Mouse (Mus musculus): Measurements from ENCODE around the gene Rsph10b.

The Rsph10b gene

GRCm38 (mm10) chr5:143936156-143936555, 3.3 kb downstream of the Rsph10b start:
- no peak for DNase-seq (ENCODE audit: low read depth)

- no peak for DNase-seq (ENCODE audit: low read depth)
These were observed 8.8 kb downstream of the Rsph10b start for GRCm38 (mm10) chr5:143941588-143941987.

DNA sequence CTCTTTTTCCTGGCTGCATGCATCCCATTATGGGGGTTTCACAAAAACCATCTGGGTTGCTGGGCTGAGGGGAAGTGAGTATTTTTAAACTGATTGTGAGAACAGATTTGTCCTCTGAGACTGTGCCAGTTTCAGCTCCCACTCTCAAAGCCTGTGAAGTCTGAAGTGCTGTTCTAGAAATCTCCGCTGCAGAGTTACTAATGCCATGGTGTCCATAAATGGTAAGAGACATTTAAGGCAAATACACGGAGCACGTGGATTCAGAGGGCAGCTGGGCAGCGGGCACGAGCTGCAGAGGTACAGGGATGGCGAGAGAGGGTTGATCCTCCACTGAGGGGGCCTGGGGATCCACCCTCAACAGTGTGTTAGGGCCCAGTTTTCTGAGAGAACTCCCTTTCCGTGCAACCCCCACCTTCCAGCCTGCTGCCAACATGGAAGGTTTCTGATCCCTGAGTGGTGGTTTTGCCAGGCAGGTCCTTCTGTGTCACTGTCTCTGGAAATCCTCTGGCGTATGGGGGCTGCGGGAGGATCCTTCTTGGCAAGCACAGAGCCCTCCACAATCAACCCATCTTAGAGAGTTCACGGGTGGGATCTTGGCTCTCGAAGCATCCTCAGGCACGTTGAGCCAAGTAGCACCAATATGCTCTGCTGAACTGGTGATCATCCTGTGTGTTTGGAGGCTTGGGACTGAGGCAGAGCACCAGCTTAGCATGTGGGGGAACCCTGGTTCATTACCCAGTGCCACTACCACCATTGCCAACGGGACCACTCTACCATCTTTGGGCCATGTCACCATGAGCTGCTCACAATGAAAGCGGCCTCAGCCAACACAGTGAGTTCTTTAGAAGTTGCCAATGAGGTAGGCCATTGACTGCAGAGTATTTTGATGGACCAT, 10.6 kb downstream of the Rsph10b start:
- no peak for DNase-seq (ENCODE audit: low read depth)

DNA sequence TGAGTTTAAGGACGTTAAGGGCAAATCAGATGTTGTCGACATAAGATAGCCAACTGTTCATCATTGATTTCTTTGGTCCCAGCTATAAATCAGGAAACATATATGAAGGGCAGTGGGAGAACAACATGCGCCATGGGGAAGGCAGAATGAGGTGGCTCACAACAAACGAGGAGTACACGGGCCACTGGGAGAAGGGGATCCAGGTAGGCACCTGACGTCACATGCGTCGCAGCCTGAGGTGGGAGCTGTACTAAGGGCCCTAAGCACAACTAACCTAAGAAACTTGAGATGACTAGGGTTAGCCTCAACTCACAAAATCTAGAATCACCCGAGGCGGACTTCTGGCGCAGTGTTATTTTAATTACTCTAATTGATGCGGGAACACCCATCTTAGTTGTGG, 15.5 kb downstream of the Rsph10b start:
- no peak for DNase-seq (ENCODE audit: low read depth)

DNA sequence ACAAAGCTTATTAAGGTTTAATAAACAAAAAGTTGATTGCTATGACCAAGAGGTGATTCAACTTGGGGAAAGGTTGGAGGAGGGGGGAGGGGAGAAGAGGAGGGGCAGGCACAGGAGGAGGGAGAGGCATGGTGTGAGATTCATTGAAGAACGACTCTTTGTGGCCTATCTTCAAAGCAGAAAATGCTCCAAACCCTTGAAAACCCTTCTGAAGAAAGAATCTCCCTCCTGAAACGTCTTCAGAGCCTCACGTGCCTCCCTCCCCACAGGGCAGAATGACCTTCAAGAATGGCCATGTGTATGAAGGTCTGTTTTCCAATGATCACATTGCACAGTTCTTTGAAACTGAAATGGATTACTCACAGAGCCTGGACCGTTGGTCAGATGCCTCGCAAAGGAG, 17.2 kb downstream of the Rsph10b start:
- DNase-seq (ENCODE audit: low read depth) = no peak

GRCm38 (mm10) chr5:143957101-143957500, 24.3 kb downstream of the Rsph10b start:
- DNase-seq (ENCODE audit: low read depth) = no peak

DNA sequence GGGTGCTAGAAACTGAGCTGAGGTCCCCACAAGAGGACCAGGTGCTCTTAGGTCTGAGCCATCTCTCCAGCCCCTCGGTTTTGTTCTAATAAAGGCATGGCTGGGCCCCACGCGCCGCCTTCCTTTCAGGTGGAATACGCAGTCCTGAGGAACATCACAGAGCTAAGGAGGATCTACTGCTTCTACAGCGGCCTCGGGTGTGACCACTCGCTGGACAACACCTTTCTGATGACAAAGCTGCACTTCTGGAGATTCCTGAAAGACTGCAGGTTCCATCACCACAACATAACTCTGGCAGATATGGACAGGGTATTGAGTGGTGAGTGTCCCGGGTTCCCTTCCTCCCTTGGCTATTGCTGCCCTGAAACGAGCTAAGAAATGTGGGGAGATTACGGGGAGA, 26.7 kb downstream of the Rsph10b start:
- no peak for DNase-seq (ENCODE audit: low read depth)

- DNase-seq (ENCODE audit: low read depth) = no peak
These were observed 28.3 kb downstream of the Rsph10b start for GRCm38 (mm10) chr5:143961176-143961575.

DNA sequence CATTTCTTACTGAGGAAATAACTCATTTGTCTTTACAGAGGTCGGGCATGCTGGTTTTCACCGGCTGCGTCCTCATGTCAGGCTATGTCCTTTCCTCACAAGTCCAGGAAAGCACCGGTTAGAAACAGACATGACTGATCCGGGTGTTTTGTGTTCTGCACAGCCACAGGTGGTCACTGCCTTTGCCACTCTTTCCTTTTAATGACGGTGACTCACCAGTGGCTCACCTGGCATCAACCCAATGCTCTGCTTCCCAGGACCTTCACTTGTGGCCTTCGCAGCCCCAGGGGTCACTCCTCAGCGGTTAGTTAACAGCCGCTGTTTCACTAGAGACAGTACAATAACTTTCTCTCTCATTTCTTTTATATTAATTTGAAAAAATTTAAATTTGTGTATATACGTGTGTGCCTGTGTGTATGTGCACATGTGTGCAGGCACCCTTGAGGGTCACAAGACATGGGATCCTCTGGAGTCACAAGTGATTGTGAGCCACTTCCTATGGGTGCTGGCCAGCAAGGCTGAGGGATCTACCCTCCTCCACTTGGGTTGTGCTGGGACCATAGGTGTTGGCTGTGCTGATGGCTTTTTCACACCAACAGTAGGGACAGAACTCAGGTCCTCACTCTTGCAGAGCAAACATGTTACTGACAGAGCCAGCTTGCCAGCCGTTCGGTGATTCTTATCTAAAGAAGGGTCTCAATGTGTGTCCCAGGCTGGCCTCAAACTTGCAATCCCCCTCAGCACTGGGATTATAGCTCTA, 32.9 kb downstream of the Rsph10b start:
- DNase-seq (ENCODE audit: low read depth) = no peak

DNA sequence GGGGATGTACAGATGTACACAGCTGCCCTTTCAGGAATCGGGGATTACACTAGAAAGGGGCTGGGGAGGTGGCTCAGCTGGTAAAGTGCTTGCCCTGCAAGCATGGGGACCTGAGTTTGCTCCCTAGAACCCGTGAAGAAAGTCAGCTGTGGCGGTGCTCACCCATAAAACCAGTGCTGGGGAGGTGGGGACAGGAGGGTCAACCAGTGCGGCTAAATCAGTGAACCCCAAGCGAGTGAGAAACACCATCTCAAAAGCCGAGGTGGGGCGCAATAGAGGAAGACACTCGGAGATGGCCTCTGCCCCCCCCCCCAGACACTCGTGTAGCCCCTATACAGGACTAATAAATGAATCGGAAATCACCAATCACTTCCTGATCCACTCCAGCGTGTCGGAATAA, 33.8 kb downstream of the Rsph10b start:
- no peak for DNase-seq (ENCODE audit: low read depth)

GRCm38 (mm10) chr5:143972628-143973027, 39.8 kb downstream of the Rsph10b start:
- DNase-seq (ENCODE audit: low read depth) = no peak

- peak; percentile 82 for DNase-seq (ENCODE audit: low read depth)
These were observed 42.2 kb downstream of the Rsph10b start for GRCm38 (mm10) chr5:143974931-143975630.

DNA sequence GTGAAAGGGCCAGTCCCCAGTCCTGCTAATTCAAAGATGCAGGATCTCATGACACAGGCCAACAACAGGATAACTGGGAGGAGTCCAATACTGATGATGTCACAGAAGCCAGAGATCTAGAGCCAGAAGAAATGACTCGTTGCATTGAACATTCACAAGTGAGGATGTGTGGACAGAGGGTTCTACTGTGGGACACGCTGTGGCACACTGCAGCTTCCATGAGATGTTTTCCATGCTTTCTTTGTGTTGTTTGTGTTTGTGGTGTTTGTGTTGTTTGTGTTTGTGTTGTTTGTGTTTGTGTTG, 42.7 kb downstream of the Rsph10b start:
- no peak for DNase-seq (ENCODE audit: low read depth)

- DNase-seq (ENCODE audit: low read depth) = no peak
These were observed 43.4 kb downstream of the Rsph10b start for GRCm38 (mm10) chr5:143976232-143976631.

DNA sequence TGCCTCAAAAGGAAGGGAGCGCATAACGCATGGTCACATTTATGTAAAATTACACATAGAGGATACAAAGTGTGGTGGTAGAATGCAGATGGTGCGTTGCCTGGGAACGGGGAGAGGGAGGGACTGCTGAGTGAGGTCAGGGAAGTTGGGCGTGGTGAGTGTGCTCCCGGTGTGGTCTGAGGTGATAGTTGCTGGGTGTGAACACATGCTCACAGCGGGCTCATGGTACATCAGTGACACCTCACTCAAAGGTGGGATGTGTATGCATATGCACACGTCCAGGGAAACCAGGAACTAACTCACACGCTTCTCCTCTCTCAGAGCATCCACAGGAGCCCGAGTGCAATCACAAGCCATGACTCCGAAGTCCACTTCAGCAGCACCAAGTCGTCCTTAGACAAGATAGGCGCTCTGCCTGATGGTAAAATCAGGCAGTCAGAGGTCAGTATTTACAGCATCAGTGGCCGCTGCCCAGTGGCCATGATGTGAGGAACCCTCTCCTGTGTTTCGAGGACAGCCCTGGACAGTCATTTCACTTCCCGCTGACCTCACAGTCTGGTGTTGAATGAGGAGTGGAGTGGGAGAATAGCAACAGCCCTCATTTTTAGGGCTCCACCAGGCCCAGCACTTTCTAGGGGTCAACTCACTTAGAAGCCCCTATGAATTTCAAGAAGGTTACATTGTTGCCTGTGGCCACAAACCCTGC, 44.0 kb downstream of the Rsph10b start:
- peak; percentile 10 for DNase-seq (ENCODE audit: low read depth)

GRCm38 (mm10) chr5:143980858-143981257, 48.0 kb downstream of the Rsph10b start:
- no peak for DNase-seq (ENCODE audit: low read depth)

- no peak for DNase-seq (ENCODE audit: low read depth)
These were observed 49.5 kb downstream of the Rsph10b start for GRCm38 (mm10) chr5:143982361-143982760.

DNA sequence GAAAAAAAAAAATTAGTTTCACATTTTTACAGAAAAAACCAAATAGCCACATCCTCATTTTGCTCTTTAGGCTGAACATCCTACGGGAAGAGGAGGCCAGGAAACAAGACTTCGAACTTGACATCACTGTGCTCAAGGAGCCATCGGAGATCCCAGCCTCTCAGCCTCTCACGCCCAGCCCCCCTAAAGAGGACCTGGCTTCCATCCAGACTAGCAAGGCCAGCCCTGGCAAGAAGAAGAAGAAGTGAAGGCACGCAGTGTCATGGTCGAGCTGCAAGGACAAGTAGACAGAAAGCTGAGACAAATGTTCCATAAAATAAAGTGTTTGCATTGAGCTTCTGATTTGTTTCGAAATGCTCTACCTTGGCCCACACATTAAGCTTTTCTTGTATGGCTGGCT, 52.5 kb downstream of the Rsph10b start:
- DNase-seq (ENCODE audit: low read depth) = no peak

GRCm38 (mm10) chr5:143987596-143987995, 54.8 kb downstream of the Rsph10b start:
- no peak for DNase-seq (ENCODE audit: low read depth)

- DNase-seq (ENCODE audit: low read depth) = no peak
These were observed 56.2 kb downstream of the Rsph10b start for GRCm38 (mm10) chr5:143989046-143989445.

- no peak for DNase-seq (ENCODE audit: low read depth)
These were observed 57.3 kb downstream of the Rsph10b start for GRCm38 (mm10) chr5:143990086-143990485.

DNA sequence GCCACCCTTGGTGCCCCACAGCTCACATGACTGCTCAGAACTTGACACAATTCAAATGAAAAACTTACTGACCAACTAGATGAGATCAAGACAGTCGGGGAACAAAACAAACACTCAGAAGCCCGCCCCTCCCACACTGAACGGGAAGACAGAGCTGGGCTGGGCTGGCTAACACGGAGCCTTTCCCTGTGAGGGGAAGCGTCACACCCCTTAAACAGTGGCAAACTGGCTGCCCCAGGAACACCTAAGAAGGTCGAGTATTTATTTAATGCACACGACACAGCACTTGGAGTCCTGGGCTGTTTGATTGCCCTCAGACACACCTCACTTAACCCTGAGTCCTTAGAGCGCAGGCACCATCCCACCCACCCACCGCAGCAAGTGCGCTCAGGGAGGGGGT, 59.8 kb downstream of the Rsph10b start:
- DNase-seq (ENCODE audit: low read depth) = no peak
